Mouse (Mus musculus) cerebellum, postnatal 4 days (tissue): ENCODE measurements around the gene Plxna2.

Source experiments
- DNase-seq, 2 experiments: peaks; one replicate each; pipeline ENCODE4 v3.0.0; 2022; ENCODE audit warnings: low spot score in 2 of 2, mixed read lengths in 1 of 2

Plxna2 gene

GRCm38 (mm10) chr1:194660426-194661119, 42.6 kb downstream of the Plxna2 start:
- DNase-seq, result no peak

- DNase-seq, result no peak
These were observed 45.0 kb downstream of the Plxna2 start for GRCm38 (mm10) chr1:194663021-194663420.

- DNase-seq, result no peak
These were observed 47.7 kb downstream of the Plxna2 start for GRCm38 (mm10) chr1:194665715-194666114.

GRCm38 (mm10) chr1:194671783-194672524, 53.9 kb downstream of the Plxna2 start:
- no peak for DNase-seq

GRCm38 (mm10) chr1:194672525-194672894, 54.5 kb downstream of the Plxna2 start:
- DNase-seq, result no peak

- no peak for DNase-seq
These were observed 55.2 kb downstream of the Plxna2 start for GRCm38 (mm10) chr1:194673229-194673628.

GRCm38 (mm10) chr1:194675106-194675890, 57.3 kb downstream of the Plxna2 start:
- DNase-seq, result no peak

GRCm38 (mm10) chr1:194675891-194676200, 57.8 kb downstream of the Plxna2 start:
- no peak for DNase-seq

- DNase-seq, result no peak
These were observed 59.9 kb downstream of the Plxna2 start for GRCm38 (mm10) chr1:194677878-194678277.

GRCm38 (mm10) chr1:194679147-194679546, 61.1 kb downstream of the Plxna2 start:
- DNase-seq, result no peak

- no peak for DNase-seq
These were observed 62.1 kb downstream of the Plxna2 start for GRCm38 (mm10) chr1:194680136-194680535.

- no peak for DNase-seq
These were observed 64.0 kb downstream of the Plxna2 start for GRCm38 (mm10) chr1:194682021-194682420.

GRCm38 (mm10) chr1:194683132-194683531, 65.1 kb downstream of the Plxna2 start:
- no peak for DNase-seq

GRCm38 (mm10) chr1:194685896-194686295, 67.9 kb downstream of the Plxna2 start:
- DNase-seq, result no peak

- DNase-seq, result no peak
These were observed 69.7 kb downstream of the Plxna2 start for GRCm38 (mm10) chr1:194687746-194688145.

- DNase-seq, result no peak
These were observed 70.1 kb downstream of the Plxna2 start for GRCm38 (mm10) chr1:194688161-194688560.

GRCm38 (mm10) chr1:194693063-194693462, 75.0 kb downstream of the Plxna2 start:
- no peak for DNase-seq

GRCm38 (mm10) chr1:194693488-194693887, 75.5 kb downstream of the Plxna2 start:
- DNase-seq, result no peak

GRCm38 (mm10) chr1:194694805-194695204, 76.8 kb downstream of the Plxna2 start:
- no peak for DNase-seq

GRCm38 (mm10) chr1:194697439-194697838, 79.4 kb downstream of the Plxna2 start:
- DNase-seq, result no peak

- no peak for DNase-seq
These were observed 81.3 kb downstream of the Plxna2 start for GRCm38 (mm10) chr1:194699321-194699720.

GRCm38 (mm10) chr1:194703235-194703634, 85.2 kb downstream of the Plxna2 start:
- DNase-seq, result no peak
